Mouse (Mus musculus) macrophage (primary cell): ENCODE data around the gene Chad. TPM values are rescaled to one million over a fixed set of nuclear protein-coding genes. Genes with fewer than 3 reads are reported as not detected.

Experiments used
- H3K27ac ChIP-seq: fragments of 350-480 bp; formaldehyde crosslinking; 2 replicates; pipeline ENCODE4 v1.9.0; 2021
- H3K36me3 ChIP-seq: fragments of 350-480 bp; formaldehyde crosslinking; 2 replicates; pipeline ENCODE4 v1.9.0; 2021; ENCODE audit errors: inconsistent target
- H3K4me3 ChIP-seq: fragments of 350-480 bp; formaldehyde crosslinking; 2 replicates; pipeline ENCODE4 v1.9.0; 2021; ENCODE audit errors: inconsistent target
- H3K79me2 ChIP-seq: fragments of 350-480 bp; formaldehyde crosslinking; 2 replicates; pipeline ENCODE4 v1.9.0; 2021; ENCODE audit errors: inconsistent target
- WGBS: methylation state at CpG from one replicate; pipeline ENCODE4 v1.1.7; 2026; ENCODE audit warnings: inconsistent platforms; ENCODE audit not compliant: missing documents; 5-methylcytosine and 5-hydroxymethylcytosine counted together
- polyA plus RNA-seq: library from polyadenylated mRNA; stranded (reverse); fragments of 250-400 nt; gene quantifications from 3 replicates; pipeline ENCODE4 v1.2.4, GENCODE M21; 2018; ENCODE audit warnings: inconsistent platforms

Gene Chad
- polyA plus RNA-seq, 1 experiment from 2014 or later: not detected

GRCm38 (mm10) chr11:94548888-94549690 lies 15.8 kb upstream of the Chad start, which contains the start of gene Rsad1:
Rsad1 (minus strand) TSS chr11:94549255.
- Histone ChIP-seq H3K79me2 (no peaks in the 10 kb centered on the region), H3K27ac (peak within 1 kb of the TSS; percentile 33), H3K4me3 (peak within 1 kb of the TSS; percentile 49), H3K36me3 (no peaks in the 10 kb centered on the region)
- 3% methylated on average over 39 of the region's 49 CpGs for WGBS

- Histone ChIP-seq H3K79me2 (no peaks in the 10 kb centered on the region), H3K4me3 (no peak overlapping the region), H3K36me3 (no peaks in the 10 kb centered on the region), H3K27ac (no peak overlapping the region)
- 32% methylated on average over 7 of the region's 10 CpGs for WGBS
Observed at GRCm38 (mm10) chr11:94549691-94550441, 15.0 kb upstream of the Chad start.

GRCm38 (mm10) chr11:94550442-94550744 lies 14.5 kb upstream of the Chad start:
- H3K36me3 ChIP-seq: no peaks in the 10 kb centered on the region
- WGBS: 45% methylated on average over 5 of the region's 5 CpGs
- no peak overlapping the region for H3K4me3 ChIP-seq
- no peak overlapping the region for H3K27ac ChIP-seq
- no peaks in the 10 kb centered on the region for H3K79me2 ChIP-seq

GRCm38 (mm10) chr11:94558226-94558625 lies 6.6 kb upstream of the Chad start:
- Histone ChIP-seq H3K4me3 (no peak overlapping the region), H3K36me3 (no peaks in the 10 kb centered on the region), H3K79me2 (no peaks in the 10 kb centered on the region), H3K27ac (no peak overlapping the region)
- WGBS: 97% methylated on average over 3 of the region's 3 CpGs

GRCm38 (mm10) chr11:94563383-94563782 lies 1.5 kb upstream of the Chad start:
- no peaks in the 10 kb centered on the region for H3K79me2 ChIP-seq
- H3K4me3 ChIP-seq: no peak overlapping the region
- H3K36me3 ChIP-seq: no peaks in the 10 kb centered on the region
- no peak overlapping the region for H3K27ac ChIP-seq
- 94% methylated on average over 5 of the region's 5 CpGs for WGBS

GRCm38 (mm10) chr11:94563821-94564220 lies 1.0 kb upstream of the Chad start:
- 28% methylated on average over 5 of the region's 5 CpGs for WGBS
- Histone ChIP-seq H3K79me2 (no peaks in the 10 kb centered on the region), H3K27ac (no peak overlapping the region), H3K4me3 (no peak overlapping the region), H3K36me3 (no peaks in the 10 kb centered on the region)

GRCm38 (mm10) chr11:94565151-94565479 lies 268 bp downstream of the Chad start:
- H3K4me3 ChIP-seq: no peak overlapping the region
- H3K27ac ChIP-seq: no peak overlapping the region
- H3K36me3 ChIP-seq: no peaks in the 10 kb centered on the region
- WGBS: 50% methylated on average over 16 of the region's 16 CpGs
- H3K79me2 ChIP-seq: no peaks in the 10 kb centered on the region

- 97% methylated on average over 6 of the region's 6 CpGs for WGBS
- Histone ChIP-seq H3K79me2 (no peaks in the 10 kb centered on the region), H3K36me3 (no peaks in the 10 kb centered on the region), H3K27ac (no peak overlapping the region), H3K4me3 (no peak overlapping the region)
Observed at GRCm38 (mm10) chr11:94566534-94566933, 1.7 kb downstream of the Chad start.

- 93% methylated on average over 7 of the region's 7 CpGs for WGBS
- Histone ChIP-seq H3K36me3 (no peaks in the 10 kb centered on the region), H3K4me3 (no peak overlapping the region), H3K79me2 (no peaks in the 10 kb centered on the region), H3K27ac (no peak overlapping the region)
Observed at GRCm38 (mm10) chr11:94567326-94567725, 2.5 kb downstream of the Chad start.

GRCm38 (mm10) chr11:94570612-94571011 lies 5.8 kb downstream of the Chad start:
- Histone ChIP-seq H3K79me2 (no peaks in the 10 kb centered on the region), H3K4me3 (no peak overlapping the region)

GRCm38 (mm10) chr11:94571850-94572249 lies 7.0 kb downstream of the Chad start:
- no peak overlapping the region for H3K27ac ChIP-seq
- H3K4me3 ChIP-seq: no peak overlapping the region
- H3K79me2 ChIP-seq: no peaks in the 10 kb centered on the region
- H3K36me3 ChIP-seq: no peaks in the 10 kb centered on the region
- WGBS: no CpG with 5 or more reads among the region's 1 CpGs

More at GRCm38 (mm10) chr11:94570612-94571011, 5.8 kb downstream of the Chad start:
- no peaks in the 10 kb centered on the region for H3K36me3 ChIP-seq
- no peak overlapping the region for H3K27ac ChIP-seq
- WGBS: 41% methylated on average over 9 of the region's 9 CpGs

- H3K36me3 ChIP-seq: no peaks in the 10 kb centered on the region
- no peaks in the 10 kb centered on the region for H3K79me2 ChIP-seq
- WGBS: 61% methylated on average over 3 of the region's 7 CpGs
- H3K27ac ChIP-seq: no peak overlapping the region
- no peak overlapping the region for H3K4me3 ChIP-seq
Observed at GRCm38 (mm10) chr11:94574560-94574959, 9.7 kb downstream of the Chad start.

- H3K36me3 ChIP-seq: no peaks in the 10 kb centered on the region
- no peak overlapping the region for H3K27ac ChIP-seq
- no peak overlapping the region for H3K4me3 ChIP-seq
- WGBS: 62% methylated on average over 2 of the region's 2 CpGs
- no peaks in the 10 kb centered on the region for H3K79me2 ChIP-seq
Observed at GRCm38 (mm10) chr11:94575036-94575435, 10.2 kb downstream of the Chad start.

GRCm38 (mm10) chr11:94576361-94576760 lies 11.5 kb downstream of the Chad start:
- Histone ChIP-seq H3K36me3 (no peaks in the 10 kb centered on the region), H3K27ac (no peak overlapping the region), H3K79me2 (no peaks in the 10 kb centered on the region), H3K4me3 (no peak overlapping the region)
- WGBS: 94% methylated on average over 9 of the region's 9 CpGs

GRCm38 (mm10) chr11:94580111-94580740 lies 15.4 kb downstream of the Chad start:
- Histone ChIP-seq H3K36me3 (no peaks in the 10 kb centered on the region), H3K4me3 (no peak overlapping the region), H3K27ac (no peak overlapping the region), H3K79me2 (no peaks in the 10 kb centered on the region)
- 93% methylated on average over 4 of the region's 5 CpGs for WGBS
